Mouse (Mus musculus) lung, embryonic 16.5 days (tissue): ENCODE results near the gene Axdnd1. TPM values are rescaled to one million over a fixed set of nuclear protein-coding genes. Genes with fewer than 3 reads are reported as not detected.

Experiments
- ATAC-seq: fragments of 200-750 bp; cut with Nextera tagmentation; 2 replicates; pipeline ENCODE4 v1.8.0; 2017; ENCODE audit warnings: low read depth, mild to moderate bottlenecking, moderate library complexity
- H3K27ac ChIP-seq: fragments of 300-500 bp; sonication (generic); 2 replicates; pipeline ENCODE4 v1.5.1; 2014; ENCODE audit warnings: mild to moderate bottlenecking, control low read depth, low read length
- H3K27me3 ChIP-seq: fragments of 300-500 bp; sonication (generic); 2 replicates; pipeline ENCODE4 v1.6.1; 2014; ENCODE audit warnings: low read depth, low read length, mixed read lengths; ENCODE audit not compliant: control insufficient read depth, insufficient read depth
- H3K36me3 ChIP-seq: fragments of 300-500 bp; sonication (generic); 2 replicates; pipeline ENCODE4 v1.6.1; 2014; ENCODE audit warnings: low read length; ENCODE audit not compliant: control insufficient read depth, insufficient read depth
- H3K4me1 ChIP-seq: fragments of 300-500 bp; sonication (generic); replicated peaks from 2 replicates; pipeline ENCODE4 v1.6.1; 2014; ENCODE audit warnings: low read length, mixed read lengths; ENCODE audit not compliant: control insufficient read depth, insufficient read depth
- H3K4me2 ChIP-seq: fragments of 300-500 bp; sonication (generic); 2 replicates; pipeline ENCODE4 v1.6.1; 2014; ENCODE audit warnings: low read depth, low read length, control low read depth
- H3K4me3 ChIP-seq: fragments of 300-500 bp; sonication (generic); 2 replicates; pipeline ENCODE4 v1.5.1; 2014; ENCODE audit warnings: mild to moderate bottlenecking, low read length, control low read depth
- H3K9ac ChIP-seq: fragments of 300-500 bp; sonication (generic); 2 replicates; pipeline ENCODE4 v1.6.1; 2014; ENCODE audit warnings: low read length, control low read depth
- H3K9me3 ChIP-seq: fragments of 300-500 bp; sonication (generic); 2 replicates; pipeline ENCODE4 v1.6.1; 2016; ENCODE audit warnings: low read length; ENCODE audit not compliant: control insufficient read depth
- WGBS: fragments of 180-500 bp; shearing (Covaris S2); extraction: QIAGEN DNeasy Blood & Tissue Kit; methylation state at CpG from one replicate; pipeline ENCODE4 v1.1.7; 2014; 5-methylcytosine and 5-hydroxymethylcytosine counted together
- polyA plus RNA-seq: library from polyadenylated mRNA; unstranded; fragments of >200 nt; fragmentation: Nextera tagmentation; extraction: Ambion mirVana; gene quantifications from 2 replicates; pipeline ENCODE4 v1.2.1, GENCODE M21; 2015

Axdnd1 gene
- polyA plus RNA-seq, 1 experiment from 2014 or later: 0.41 TPM

DNA sequence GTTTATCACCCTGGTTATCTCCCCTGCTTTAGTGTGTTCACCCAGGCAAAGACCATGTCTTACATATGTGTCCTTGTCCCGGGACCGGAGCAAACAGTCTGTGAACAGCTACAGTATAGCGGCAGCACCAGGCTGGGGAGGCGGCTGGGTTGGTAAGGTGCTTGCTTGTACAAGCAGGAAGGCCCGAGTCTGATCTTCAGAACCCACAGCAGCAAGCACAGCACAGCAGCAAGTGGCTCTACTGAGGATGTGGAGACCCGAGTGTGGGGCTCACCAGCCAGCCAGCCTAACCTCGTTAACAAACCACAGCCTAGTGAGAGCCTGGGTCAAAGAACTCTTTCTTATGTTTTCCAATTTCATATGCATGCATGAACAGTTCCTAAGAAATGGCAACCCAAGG, 140.8 kb downstream of the Axdnd1 start:
- Histone ChIP-seq H3K4me3 (no peak overlapping the region), H3K27me3 (no peaks in the 10 kb centered on the region), H3K9me3 (no peaks in the 10 kb centered on the region), H3K4me2 (no peak overlapping the region), H3K36me3 (no peaks in the 10 kb centered on the region), H3K9ac (no peak overlapping the region), H3K27ac (no peak overlapping the region), H3K4me1 (no peaks in the 10 kb centered on the region)
- no peak for ATAC-seq
- 70% methylated on average over 7 of the region's 7 CpGs for WGBS

DNA sequence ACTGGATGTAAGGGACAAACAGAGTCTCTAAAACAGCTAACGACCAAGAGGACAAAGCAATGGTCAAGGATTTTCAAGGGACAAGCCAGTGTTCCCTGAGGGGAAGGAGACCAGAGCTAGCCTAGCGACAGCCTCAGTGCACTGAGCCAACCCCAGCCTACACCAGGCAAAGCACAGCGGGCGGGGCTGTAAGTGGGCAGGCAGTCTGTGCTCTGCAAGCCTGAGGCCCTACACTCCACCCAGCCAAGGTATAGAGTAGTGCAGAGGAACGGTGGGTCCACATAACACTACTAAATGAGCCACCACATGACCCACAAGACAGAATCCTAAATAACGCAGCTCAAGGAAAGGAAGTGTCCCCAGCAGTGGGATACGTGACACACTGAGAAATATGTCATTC, 147.3 kb downstream of the Axdnd1 start:
- Histone ChIP-seq H3K9me3 (no peaks in the 10 kb centered on the region), H3K4me3 (no peak overlapping the region), H3K9ac (no peak overlapping the region), H3K4me2 (no peak overlapping the region), H3K4me1 (no peaks in the 10 kb centered on the region), H3K36me3 (no peaks in the 10 kb centered on the region), H3K27me3 (no peaks in the 10 kb centered on the region), H3K27ac (no peak overlapping the region)
- no peak for ATAC-seq
- 67% methylated on average over 7 of the region's 7 CpGs for WGBS

Other genes with a start within 250 kb of the Axdnd1 start
- 0.41 and 0.54 TPM in 2 replicates for gene Fam163a, start 216.1 kb downstream of the Axdnd1 start, polyA plus RNA-seq
- 1.3 TPM in 2 replicates for gene Tdrd5, start 117.5 kb downstream of the Axdnd1 start, polyA plus RNA-seq
- 0.11 and 0.13 TPM in 2 replicates for gene Nphs2, start 110.4 kb downstream of the Axdnd1 start, polyA plus RNA-seq
- gene Gm2000, start 55.1 kb downstream of the Axdnd1 start, polyA plus RNA-seq: 776 and 778 TPM in 2 replicates
- 38.7 and 38.9 TPM in 2 replicates for gene Soat1, start 53.2 kb upstream of the Axdnd1 start, polyA plus RNA-seq
- gene Gm10031, start 102.9 kb upstream of the Axdnd1 start, polyA plus RNA-seq: 0.34 and 0.69 TPM in 2 replicates
- gene Abl2, start 137.6 kb upstream of the Axdnd1 start, polyA plus RNA-seq: 3.5 and 4.2 TPM in 2 replicates